Mouse (Mus musculus): ENCODE results near the gene Sestd1. TPM values are rescaled to one million over a fixed set of nuclear protein-coding genes. Genes with fewer than 3 reads are reported as not detected.

Gene Sestd1
- total and polyA plus RNA-seq, 2 experiments = 0.80 to 1.6 TPM

DNA sequence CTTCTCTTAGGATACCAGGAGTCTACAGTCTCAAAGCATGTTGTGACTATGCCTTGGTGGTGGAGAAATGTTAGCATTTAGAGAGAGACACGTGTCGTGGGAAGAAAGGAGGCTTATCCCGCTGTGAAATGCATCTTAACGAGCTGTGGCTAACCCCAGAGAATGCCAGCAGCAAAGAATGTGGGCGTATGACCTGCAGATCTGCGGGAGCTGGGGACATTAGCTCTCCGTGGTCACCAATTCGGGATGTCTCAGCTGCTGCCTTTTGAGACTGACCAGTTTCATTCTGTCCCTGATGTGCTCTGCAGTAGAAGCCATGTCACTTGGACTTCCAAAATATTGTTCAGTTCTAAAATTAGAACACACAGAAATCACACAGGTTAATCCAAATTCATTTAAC, 93.5 kb downstream of the Sestd1 start:
- TF ChIP-seq CTCF (IDR thresholded peaks at IDR 0.05; ENCODE audit: low read depth, low read length) (no peak), POLR2A (IDR thresholded peaks at IDR 0.05; ENCODE audit: extremely low read depth, insufficient read depth, low read length) (no peak)
- H3K79me2 ChIP-seq (ENCODE audit: control insufficient read depth, insufficient read depth, low read length) = no peaks in the 10 kb centered on the region
- no peaks in the 10 kb centered on the region for H3K36me3 ChIP-seq (ENCODE audit: control insufficient read depth, insufficient read depth, low read length)
- WGBS = 89% methylated on average over 8 of the region's 8 CpGs
- no peak for DNase-seq (ENCODE audit: extremely low read depth, low read depth, low spot score)
- H3K4me3 ChIP-seq (ENCODE audit: insufficient read depth, low read depth, low read length) = no peak overlapping the region
- H3K4me1 ChIP-seq (ENCODE audit: control insufficient read depth, insufficient read depth, low read length) = no peaks in the 10 kb centered on the region
- no peaks in the 10 kb centered on the region for H3K27me3 ChIP-seq (ENCODE audit: control insufficient read depth, insufficient read depth, low read length)
- H3K9ac ChIP-seq (ENCODE audit: low read depth, low read length) = no peak overlapping the region
- no peak overlapping the region for H3K27ac ChIP-seq (replicated peaks; ENCODE audit: insufficient read depth, low read depth, low read length)

DNA sequence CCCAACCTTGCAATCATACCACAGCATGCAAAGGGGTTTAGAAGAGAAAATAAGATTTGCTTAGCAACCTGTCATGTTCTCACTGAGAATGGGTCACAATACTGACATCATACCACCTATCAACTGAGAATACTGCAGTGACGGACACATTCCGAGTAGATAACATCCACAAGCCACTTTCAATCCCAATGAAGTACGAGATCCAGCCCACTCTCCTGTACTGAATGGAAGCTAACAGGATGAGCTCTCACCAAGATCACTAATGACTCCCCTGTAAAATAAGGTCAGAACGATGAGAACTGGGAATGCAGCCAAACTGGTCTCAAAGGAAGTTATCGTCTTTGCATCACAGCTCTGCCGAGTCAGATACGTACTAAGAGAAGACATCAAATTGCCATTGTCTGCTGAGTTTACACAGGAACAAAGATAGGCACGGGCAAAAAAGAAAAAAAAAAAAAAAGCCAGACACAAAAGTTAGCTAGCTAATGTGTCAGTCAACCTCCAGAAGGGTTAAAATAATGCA, 96.3 kb downstream of the Sestd1 start:
- TF ChIP-seq CTCF (IDR thresholded peaks at IDR 0.05; ENCODE audit: low read depth, low read length) (no peak), POLR2A (IDR thresholded peaks at IDR 0.05; ENCODE audit: extremely low read depth, insufficient read depth, low read length) (no peak)
- no peaks in the 10 kb centered on the region for H3K36me3 ChIP-seq (ENCODE audit: control insufficient read depth, insufficient read depth, low read length)
- no peaks in the 10 kb centered on the region for H3K27me3 ChIP-seq (ENCODE audit: control insufficient read depth, insufficient read depth, low read length)
- no peaks in the 10 kb centered on the region for H3K79me2 ChIP-seq (ENCODE audit: control insufficient read depth, insufficient read depth, low read length)
- no peak overlapping the region for H3K9ac ChIP-seq (ENCODE audit: low read depth, low read length)
- no peak overlapping the region for H3K27ac ChIP-seq (replicated peaks; ENCODE audit: insufficient read depth, low read depth, low read length)
- no peak for DNase-seq (ENCODE audit: extremely low read depth, low read depth, low spot score)
- WGBS = 67% methylated on average over 8 of the region's 8 CpGs
- H3K4me3 ChIP-seq (ENCODE audit: insufficient read depth, low read depth, low read length) = no peak overlapping the region
- no peaks in the 10 kb centered on the region for H3K4me1 ChIP-seq (ENCODE audit: control insufficient read depth, insufficient read depth, low read length)

- no peaks in the 10 kb centered on the region for H3K4me1 ChIP-seq (ENCODE audit: control insufficient read depth, insufficient read depth, low read length)
- no peak for DNase-seq (ENCODE audit: extremely low read depth, low read depth, low spot score)
- H3K27ac ChIP-seq (replicated peaks; ENCODE audit: insufficient read depth, low read depth, low read length) = no peak overlapping the region
- no peak overlapping the region for H3K9ac ChIP-seq (ENCODE audit: low read depth, low read length)
- no peaks in the 10 kb centered on the region for H3K27me3 ChIP-seq (ENCODE audit: control insufficient read depth, insufficient read depth, low read length)
- no peaks in the 10 kb centered on the region for H3K36me3 ChIP-seq (ENCODE audit: control insufficient read depth, insufficient read depth, low read length)
- H3K79me2 ChIP-seq (ENCODE audit: control insufficient read depth, insufficient read depth, low read length) = no peaks in the 10 kb centered on the region
- TF ChIP-seq CTCF (IDR thresholded peaks at IDR 0.05; ENCODE audit: low read depth, low read length) (no peak), POLR2A (IDR thresholded peaks at IDR 0.05; ENCODE audit: extremely low read depth, insufficient read depth, low read length) (no peak)
- no peak overlapping the region for H3K4me3 ChIP-seq (ENCODE audit: insufficient read depth, low read depth, low read length)
- 96% methylated on average over 2 of the region's 2 CpGs for WGBS
Observed at GRCm38 (mm10) chr2:77183646-77184045, 96.7 kb downstream of the Sestd1 start.

DNA sequence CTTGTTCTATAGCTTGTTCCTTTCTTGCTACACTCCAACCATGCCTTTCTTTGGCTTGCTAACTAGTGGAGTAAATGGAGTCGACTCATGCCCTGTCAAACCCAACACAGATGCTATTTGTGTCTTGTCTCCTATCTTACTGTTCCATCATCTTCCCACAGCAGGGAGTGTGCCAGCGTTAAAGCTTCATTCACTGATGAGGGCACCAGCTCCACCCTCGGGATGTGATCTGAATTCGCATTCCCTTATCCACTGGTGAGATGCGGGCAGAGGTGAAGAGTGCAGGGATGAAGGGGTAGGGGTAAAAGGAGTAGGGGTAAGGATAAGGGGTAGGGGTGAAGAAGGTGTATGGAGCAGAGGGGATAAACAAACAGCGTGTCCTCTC, 97.4 kb downstream of the Sestd1 start:
- TF ChIP-seq POLR2A (IDR thresholded peaks at IDR 0.05; ENCODE audit: extremely low read depth, insufficient read depth, low read length) (no peak), CTCF (IDR thresholded peaks at IDR 0.05; ENCODE audit: low read depth, low read length) (no peak)
- no peak overlapping the region for H3K9ac ChIP-seq (ENCODE audit: low read depth, low read length)
- DNase-seq (ENCODE audit: extremely low read depth, low read depth, low spot score) = no peak
- no peaks in the 10 kb centered on the region for H3K36me3 ChIP-seq (ENCODE audit: control insufficient read depth, insufficient read depth, low read length)
- no peaks in the 10 kb centered on the region for H3K27me3 ChIP-seq (ENCODE audit: control insufficient read depth, insufficient read depth, low read length)
- no peak overlapping the region for H3K4me3 ChIP-seq (ENCODE audit: insufficient read depth, low read depth, low read length)
- H3K79me2 ChIP-seq (ENCODE audit: control insufficient read depth, insufficient read depth, low read length) = no peaks in the 10 kb centered on the region
- no peaks in the 10 kb centered on the region for H3K4me1 ChIP-seq (ENCODE audit: control insufficient read depth, insufficient read depth, low read length)
- H3K27ac ChIP-seq (replicated peaks; ENCODE audit: insufficient read depth, low read depth, low read length) = no peak overlapping the region
- WGBS = 82% methylated on average over 6 of the region's 6 CpGs

DNA sequence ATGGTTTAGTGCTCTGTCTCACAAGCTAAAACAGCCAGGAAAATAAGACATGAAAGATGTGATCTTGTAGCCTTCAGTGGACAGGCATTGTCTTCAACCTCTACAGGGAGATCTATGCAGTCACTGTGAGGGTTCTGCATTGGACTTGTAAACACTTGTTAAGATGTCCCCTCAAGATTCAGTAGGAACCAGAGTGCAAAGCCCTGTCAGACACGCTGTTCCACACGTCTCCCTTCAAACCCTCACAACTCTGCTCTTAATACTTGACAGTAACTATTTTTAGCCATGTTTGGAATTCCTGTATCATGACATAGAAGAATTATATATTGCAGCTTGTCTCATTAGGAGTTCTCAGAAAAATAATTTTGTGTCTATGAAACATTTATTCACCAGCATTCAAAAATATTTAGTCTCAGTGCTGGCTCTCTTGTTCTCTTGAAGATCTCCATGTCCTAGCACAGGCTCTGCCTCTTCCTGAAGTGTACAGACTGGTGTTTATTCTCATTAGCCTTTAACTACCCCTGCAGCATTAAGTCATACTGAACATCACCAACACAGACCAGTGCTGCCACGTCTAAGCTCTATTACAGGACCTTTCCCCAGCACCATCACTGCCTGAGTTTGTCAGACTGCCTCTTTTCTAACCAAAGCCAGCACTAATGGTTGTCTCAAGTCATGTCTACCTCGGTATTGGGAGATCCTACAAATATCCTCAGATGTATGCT, 98.0 kb downstream of the Sestd1 start:
- DNase-seq (ENCODE audit: extremely low read depth, low read depth, low spot score) = no peak
- Histone ChIP-seq H3K27ac (replicated peaks; ENCODE audit: insufficient read depth, low read depth, low read length) (no peak overlapping the region), H3K4me1 (ENCODE audit: control insufficient read depth, insufficient read depth, low read length) (no peaks in the 10 kb centered on the region), H3K27me3 (ENCODE audit: control insufficient read depth, insufficient read depth, low read length) (no peaks in the 10 kb centered on the region), H3K9ac (ENCODE audit: low read depth, low read length) (no peak overlapping the region), H3K4me3 (ENCODE audit: insufficient read depth, low read depth, low read length) (no peak overlapping the region), H3K79me2 (ENCODE audit: control insufficient read depth, insufficient read depth, low read length) (no peaks in the 10 kb centered on the region), H3K36me3 (ENCODE audit: control insufficient read depth, insufficient read depth, low read length) (no peaks in the 10 kb centered on the region)
- 80% methylated on average over 4 of the region's 4 CpGs for WGBS
- TF ChIP-seq POLR2A (IDR thresholded peaks at IDR 0.05; ENCODE audit: extremely low read depth, insufficient read depth, low read length) (no peak), CTCF (IDR thresholded peaks at IDR 0.05; ENCODE audit: low read depth, low read length) (no peak)

DNA sequence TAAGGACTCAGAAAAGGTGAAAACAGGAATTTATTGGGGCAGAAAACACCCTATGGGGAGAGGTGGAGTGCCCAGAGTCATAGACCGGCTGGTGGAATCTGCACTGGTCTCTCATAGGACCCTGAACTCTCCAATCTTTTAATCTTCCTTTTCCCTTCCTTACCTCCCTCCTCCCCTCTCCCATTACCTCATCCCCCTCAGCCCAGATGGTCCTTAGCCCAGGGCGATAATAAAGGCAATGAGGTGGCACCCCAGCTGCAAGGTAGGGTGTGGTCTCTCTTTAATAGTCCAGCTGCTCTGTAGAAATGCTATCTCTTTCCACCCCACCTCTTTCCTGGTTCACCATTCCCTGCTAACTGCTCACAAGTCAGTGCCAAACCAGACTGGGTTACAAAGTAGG, 102.9 kb downstream of the Sestd1 start:
- no peaks in the 10 kb centered on the region for H3K36me3 ChIP-seq (ENCODE audit: control insufficient read depth, insufficient read depth, low read length)
- peaks cover 13% of the 10 kb centered on the region for H3K4me1 ChIP-seq (ENCODE audit: control insufficient read depth, insufficient read depth, low read length)
- DNase-seq (ENCODE audit: extremely low read depth, low read depth, low spot score) = no peak
- no peaks in the 10 kb centered on the region for H3K27me3 ChIP-seq (ENCODE audit: control insufficient read depth, insufficient read depth, low read length)
- H3K79me2 ChIP-seq (ENCODE audit: control insufficient read depth, insufficient read depth, low read length) = no peaks in the 10 kb centered on the region
- 91% methylated on average over 2 of the region's 2 CpGs for WGBS
- no peak overlapping the region for H3K27ac ChIP-seq (replicated peaks; ENCODE audit: insufficient read depth, low read depth, low read length)
- no peak overlapping the region for H3K9ac ChIP-seq (ENCODE audit: low read depth, low read length)
- no peak for TF ChIP-seq POLR2A (IDR thresholded peaks at IDR 0.05; ENCODE audit: extremely low read depth, insufficient read depth, low read length)
- TF ChIP-seq CTCF (IDR thresholded peaks at IDR 0.05; ENCODE audit: low read depth, low read length) = no peak
- no peak overlapping the region for H3K4me3 ChIP-seq (ENCODE audit: insufficient read depth, low read depth, low read length)

Measured in liver, adult 2 months (tissue).